Mouse (Mus musculus) testis, adult 2 months (tissue): ENCODE measurements at regions not wholly inside any gene's neighbourhood (a gene's known extent, or its start where the extent isn't known, plus 50 kb on each side); places are given as distances from the start of the nearest gene placed in this dataset.
A peak's percentile ranks its signal among the peaks of the same experiment; 100 is the strongest.
"Not testable (repeated sequence)": the region's sequence is repeated elsewhere in the genome, so short reads cannot be mapped to it uniquely, and the experiment has no call there.

Experiments
- H3K27ac ChIP-seq: fragments of 200-500 bp; 2 replicates; pipeline ENCODE4 v1.5.1; 2012; ENCODE audit warnings: low read depth, low read length; ENCODE audit not compliant: control insufficient read depth, insufficient read depth
- H3K27me3 ChIP-seq: fragments of 200-500 bp; 2 replicates; pipeline ENCODE4 v1.6.1; 2012; ENCODE audit warnings: mild to moderate bottlenecking, low read length, moderate library complexity; ENCODE audit not compliant: control insufficient read depth, insufficient read depth
- H3K36me3 ChIP-seq: fragments of 200-500 bp; 2 replicates; pipeline ENCODE4 v1.6.1; 2012; ENCODE audit warnings: mild to moderate bottlenecking, low read length; ENCODE audit not compliant: control insufficient read depth, insufficient read depth
- H3K4me1 ChIP-seq: fragments of 200-500 bp; 2 replicates; pipeline ENCODE4 v1.6.1; 2012; ENCODE audit warnings: low read length; ENCODE audit not compliant: control insufficient read depth, insufficient read depth
- H3K4me3 ChIP-seq: fragments of 200-500 bp; 2 replicates; pipeline ENCODE4 v1.5.1; 2012; ENCODE audit warnings: low read depth, mild to moderate bottlenecking, low read length, moderate library complexity, mixed read lengths; ENCODE audit not compliant: control insufficient read depth
- CTCF ChIP-seq: fragments of 200-500 bp; IDR thresholded peaks from 2 replicates; pipeline ENCODE4 v1.5.1; 2012; ENCODE audit warnings: low read depth, mild to moderate bottlenecking, inconsistent platforms, low read length, moderate library complexity; ENCODE audit not compliant: control insufficient read depth, insufficient read depth, insufficient replicate concordance
- POLR2A ChIP-seq: fragments of 200-500 bp; IDR thresholded peaks from 2 replicates; pipeline ENCODE4 v1.6.1; 2012; ENCODE audit warnings: low read depth, mild to moderate bottlenecking, inconsistent platforms, low read length, moderate library complexity; ENCODE audit not compliant: control insufficient read depth

DNA sequence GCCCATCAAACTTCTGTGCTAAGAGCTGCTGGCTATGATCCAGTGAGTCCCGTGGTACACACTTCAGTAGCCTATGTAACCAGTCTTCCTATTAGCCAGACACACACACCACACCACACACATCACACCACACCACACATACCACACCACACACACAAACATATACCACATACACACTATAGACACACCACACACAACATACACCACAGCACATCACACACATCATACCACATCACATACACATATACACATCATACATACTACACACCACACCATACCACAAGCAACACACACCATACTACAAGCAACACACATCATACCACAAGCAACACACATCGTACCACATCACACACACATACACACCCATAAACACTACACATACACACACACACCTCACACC is 119.7 kb upstream of the Arid1b start:
- Histone ChIP-seq H3K4me3 (no peak overlapping the region), H3K4me1 (no peaks in the 10 kb centered on the region), H3K27me3 (no peaks in the 10 kb centered on the region), H3K36me3 (no peaks in the 10 kb centered on the region), H3K27ac (no peak overlapping the region)
- TF ChIP-seq POLR2A = no peak
- no peak for TF ChIP-seq CTCF

DNA sequence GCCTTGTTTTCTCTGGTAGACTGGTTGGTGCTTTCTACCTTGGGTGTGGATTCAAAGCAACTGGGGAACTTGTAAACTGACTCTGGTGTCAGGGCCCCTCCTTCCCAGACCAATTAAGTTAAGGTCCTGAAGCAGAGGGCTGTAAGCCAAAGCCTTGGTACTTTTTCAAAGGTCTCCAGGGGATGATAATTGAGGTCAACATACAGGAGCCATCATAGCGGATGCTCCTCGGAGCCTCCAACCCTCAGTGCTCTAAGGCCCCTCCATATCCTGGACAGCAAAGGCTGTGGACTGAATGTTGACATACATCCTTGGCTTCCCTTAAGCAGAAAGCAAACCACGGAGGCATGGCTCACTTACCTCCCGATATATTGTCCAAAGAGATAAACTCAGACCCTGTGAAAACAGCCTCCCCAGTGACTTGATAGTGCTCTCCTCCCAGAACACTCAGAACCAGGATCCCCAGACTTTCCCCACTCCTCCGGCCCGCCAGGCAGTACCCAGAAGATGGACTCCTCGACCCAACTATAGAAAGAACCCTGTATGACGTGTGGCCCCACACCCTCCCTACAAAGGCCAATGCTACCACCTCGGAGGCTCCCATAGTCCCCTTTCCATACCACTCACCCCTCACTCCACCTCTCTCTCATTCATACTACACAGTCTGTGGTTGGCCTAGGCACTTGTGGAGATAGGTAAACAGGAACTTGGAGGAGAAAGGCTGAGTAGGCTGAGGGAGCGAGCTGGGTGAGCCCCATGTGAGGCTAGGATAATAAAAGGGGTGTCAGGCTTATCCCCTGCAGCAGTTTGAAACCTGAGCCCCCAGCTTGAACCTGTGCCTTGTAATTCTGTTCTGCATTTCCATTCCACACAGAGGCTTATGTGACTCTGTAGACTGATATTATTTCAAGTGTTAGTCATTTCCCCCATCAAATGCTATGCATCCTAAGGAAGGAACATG is 118.8 kb upstream of the Arid1b start:
- Histone ChIP-seq H3K27ac (no peak overlapping the region), H3K4me3 (no peak overlapping the region), H3K36me3 (no peaks in the 10 kb centered on the region), H3K4me1 (no peaks in the 10 kb centered on the region), H3K27me3 (no peaks in the 10 kb centered on the region)
- TF ChIP-seq POLR2A (no peak), CTCF (no peak)

DNA sequence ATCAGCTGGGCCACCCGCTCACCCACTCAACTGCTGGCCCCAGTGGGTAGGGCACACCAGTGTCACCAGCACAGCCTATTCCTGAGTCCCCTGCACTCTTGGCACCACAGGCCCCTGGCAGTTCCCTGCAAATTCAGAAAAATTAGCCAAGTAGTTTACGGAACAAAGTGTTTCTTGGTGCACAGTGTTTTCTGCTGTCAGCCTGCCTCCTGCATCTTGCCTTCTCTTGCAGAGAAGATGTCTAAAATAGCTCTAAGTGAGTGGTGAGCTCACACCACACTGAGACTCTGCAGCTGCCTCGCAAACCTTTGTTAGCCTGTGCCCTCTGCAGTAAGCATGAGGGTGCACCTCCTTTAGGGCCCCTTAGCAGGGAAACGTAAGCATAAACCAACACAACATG is 117.7 kb upstream of the Arid1b start:
- TF ChIP-seq POLR2A (no peak), CTCF (no peak)
- H3K36me3 ChIP-seq = no peaks in the 10 kb centered on the region
- H3K27ac ChIP-seq = no peak overlapping the region
- H3K4me3 ChIP-seq = no peak overlapping the region
- no peaks in the 10 kb centered on the region for H3K27me3 ChIP-seq
- no peaks in the 10 kb centered on the region for H3K4me1 ChIP-seq

DNA sequence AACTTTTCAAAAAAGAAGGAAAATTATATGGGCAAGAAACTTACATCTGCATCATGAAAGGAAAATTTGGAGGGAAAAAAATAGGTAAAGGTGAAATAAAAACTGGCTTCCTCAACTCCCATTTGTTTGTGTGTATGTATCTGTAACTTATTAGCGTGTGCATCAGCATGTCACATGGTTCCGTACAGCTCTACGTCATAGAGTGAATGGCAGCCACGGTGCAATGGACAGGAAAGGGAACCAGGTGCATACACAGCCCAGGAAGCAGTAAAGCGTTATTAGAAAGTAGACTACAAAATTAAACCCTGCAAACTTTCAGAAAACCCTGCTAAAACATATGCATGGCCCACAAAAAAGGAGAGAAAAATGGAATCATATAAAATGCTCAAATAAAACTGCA is 112.7 kb upstream of the Arid1b start:
- H3K36me3 ChIP-seq = no peaks in the 10 kb centered on the region
- H3K4me3 ChIP-seq = no peak overlapping the region
- H3K4me1 ChIP-seq = no peaks in the 10 kb centered on the region
- TF ChIP-seq POLR2A (no peak), CTCF (no peak)
- no peak overlapping the region for H3K27ac ChIP-seq
- no peaks in the 10 kb centered on the region for H3K27me3 ChIP-seq

DNA sequence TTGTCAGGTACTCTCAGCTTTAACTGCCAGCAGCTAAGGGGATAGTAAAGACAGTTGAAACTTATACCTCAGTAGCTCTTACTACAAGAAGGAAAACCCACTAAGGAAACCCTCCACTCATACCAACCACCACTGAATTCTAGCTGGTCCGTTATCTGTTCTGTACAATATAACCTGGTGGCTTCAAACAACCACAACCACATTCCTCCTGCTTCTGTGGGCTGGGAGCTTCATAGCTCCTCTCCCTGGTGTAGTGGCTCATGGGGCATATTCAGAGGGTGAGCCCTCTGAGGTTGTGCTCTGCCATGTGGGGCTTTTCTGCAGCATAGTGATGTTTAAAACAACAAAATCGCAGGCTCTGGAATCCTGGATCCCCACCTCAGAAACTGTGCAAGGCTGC is 110.0 kb upstream of the Arid1b start:
- TF ChIP-seq POLR2A (no peak), CTCF (no peak)
- Histone ChIP-seq H3K4me1 (no peaks in the 10 kb centered on the region), H3K36me3 (no peaks in the 10 kb centered on the region), H3K4me3 (no peak overlapping the region), H3K27me3 (no peaks in the 10 kb centered on the region), H3K27ac (no peak overlapping the region)

DNA sequence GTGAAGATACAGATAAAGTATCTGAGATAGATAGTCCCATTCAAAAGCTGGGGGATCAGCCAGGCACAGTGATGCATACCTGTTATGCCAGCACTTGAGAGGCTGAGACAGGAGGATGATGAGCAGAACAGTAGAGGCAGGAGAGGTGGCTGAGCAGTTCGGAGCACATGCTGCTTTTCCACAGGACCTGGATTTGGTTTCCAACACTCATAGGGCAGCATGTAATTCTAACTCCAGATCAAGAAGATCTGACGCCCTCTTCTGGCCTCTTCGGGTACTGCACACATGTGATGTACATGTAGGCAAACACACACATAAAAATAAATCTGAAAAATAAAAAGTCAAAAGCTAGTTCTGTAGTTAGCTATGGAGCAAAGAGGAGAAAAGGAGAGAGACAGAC is 109.4 kb upstream of the Arid1b start:
- TF ChIP-seq POLR2A (no peak), CTCF (peak; percentile 42; the same call in 1 of the 2 replicates)
- Histone ChIP-seq H3K4me3 (no peak overlapping the region), H3K4me1 (no peaks in the 10 kb centered on the region), H3K36me3 (no peaks in the 10 kb centered on the region), H3K27ac (no peak overlapping the region), H3K27me3 (no peaks in the 10 kb centered on the region)

DNA sequence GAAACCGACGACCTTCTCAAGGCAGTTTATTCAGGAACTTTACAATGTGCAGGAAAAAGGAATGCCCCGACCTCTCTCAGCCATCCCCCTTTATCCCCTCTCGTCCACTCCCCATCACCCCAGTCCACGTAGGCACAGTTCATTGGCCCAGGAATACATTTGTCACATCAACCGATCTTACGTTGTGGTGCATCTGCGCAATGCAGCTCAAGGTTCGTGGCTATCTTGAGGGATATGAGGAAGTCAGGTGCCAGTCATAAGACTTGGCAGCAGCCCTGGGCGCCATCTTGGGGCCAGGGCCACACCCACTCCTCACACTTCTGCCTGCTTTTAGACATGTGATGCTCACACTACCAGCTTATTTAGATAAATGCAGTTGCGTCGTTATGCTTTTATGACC is 106.8 kb upstream of the Arid1b start:
- H3K4me1 ChIP-seq, H3K27me3 ChIP-seq, H3K27ac ChIP-seq, H3K4me3 ChIP-seq, H3K36me3 ChIP-seq: not testable (repeated sequence)
